ENCODE assay signal across 11 mouse cellular contexts in the genomic region with DNA sequence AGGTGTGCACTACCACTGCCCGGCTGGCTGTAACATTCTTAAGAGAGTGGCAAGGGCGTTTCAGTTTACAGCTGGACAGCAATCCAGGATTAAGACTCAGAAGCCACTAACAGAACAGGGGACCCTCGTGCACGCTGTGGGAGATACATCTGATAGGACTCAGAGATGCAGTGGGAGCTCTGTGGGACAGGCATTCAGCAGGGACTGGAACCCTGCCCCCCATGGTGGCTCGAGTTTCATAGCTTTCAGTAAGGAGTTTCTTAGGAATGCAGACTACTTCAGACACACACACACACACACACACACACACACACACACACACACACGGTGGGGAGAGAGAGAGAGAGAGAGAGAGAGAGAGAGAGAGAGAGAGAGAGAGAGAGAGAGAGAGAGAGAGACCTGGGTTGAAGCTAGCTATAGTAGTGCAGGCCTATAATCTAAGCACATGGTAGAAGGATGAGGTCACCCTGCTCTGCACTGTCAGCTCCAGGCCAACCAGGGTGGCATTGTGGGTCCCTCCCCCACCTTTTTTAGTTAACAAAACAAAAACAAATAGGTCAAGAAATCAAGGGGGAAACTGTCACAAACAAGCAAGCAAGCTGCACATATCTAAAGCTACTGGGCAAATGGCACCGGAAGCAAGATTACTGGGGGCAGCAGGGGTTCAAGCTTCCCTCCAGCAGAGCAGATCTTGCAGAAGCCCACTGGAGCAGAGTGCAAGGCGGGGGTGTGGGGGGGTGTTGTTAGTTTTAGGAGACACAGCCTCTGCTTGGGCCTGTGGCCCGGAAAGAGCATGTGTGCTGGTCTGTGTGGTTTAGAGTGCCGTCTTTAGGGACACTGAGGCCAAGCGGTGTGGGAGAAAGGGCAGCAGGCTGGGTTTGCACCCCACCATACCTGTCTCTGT. TPM values are rescaled to one million over a fixed set of nuclear protein-coding genes. Genes with fewer than 3 reads are reported as not detected.
DNase-seq lines count a peak whose midpoint lies in the region.
"Had no signal": no experiment of that assay in that cellular context is flagged by ENCODE, and none has a peak within 500 bp of the region (broad histone marks: within the 10 kb centered on the region; RNA-seq: fewer than 3 reads in every experiment).

No protein-coding gene starts in this region.

- H3K4me1 ChIP-seq in limb, embryonic 10.5 days: peaks cover 48% of the 10 kb centered on the region

- peak; percentile 47 for DNase-seq in embryo, embryonic 10.5 days (ENCODE audit: low spot score)
- DNase-seq in embryo, embryonic 9.5 days (ENCODE audit: extremely low spot score): no peak
- peak; percentile 33 for DNase-seq in kidney, adult 9 months
- DNase-seq in kidney, adult 11 months: no peak
- peak; percentile 46 for DNase-seq in MN1 (ENCODE audit: low spot score)
- no peak for DNase-seq in limb, embryonic 10.5 days (ENCODE audit: low spot score)
- no peak for DNase-seq in testis, postnatal 10 days (ENCODE audit: low spot score)
- DNase-seq in urinary bladder, postnatal 4 days (ENCODE audit: low spot score in 2 of 2): no peak
- DNase-seq: gastrocnemius, postnatal 14 days had no signal

- H3K36me3 ChIP-seq in limb, embryonic 10.5 days: peaks cover 14% of the 10 kb centered on the region
- H3K36me3 ChIP-seq: embryonic facial prominence, embryonic 15.5 days had no signal

- H3K4me3 ChIP-seq in limb, embryonic 10.5 days: no peak overlapping the region
- H3K4me3 ChIP-seq: embryonic facial prominence, embryonic 15.5 days; myocyte had no signal

- WGBS in limb, embryonic 10.5 days: 52% methylated on average over 10 of the region's 11 CpGs

- no peaks in the 10 kb centered on the region for H3K27me3 ChIP-seq in limb, embryonic 10.5 days (ENCODE audit: low read depth, poor library complexity, severe bottlenecking)
- H3K27me3 ChIP-seq: embryonic facial prominence, embryonic 15.5 days had no signal

- H3K27ac ChIP-seq in limb, embryonic 10.5 days: peak overlapping the region; percentile 72
- H3K27ac ChIP-seq: embryonic facial prominence, embryonic 15.5 days had no signal

- no peaks in the 10 kb centered on the region for H3K9me3 ChIP-seq in limb, embryonic 10.5 days (replicated peaks)
- H3K9me3 ChIP-seq: embryonic facial prominence, embryonic 15.5 days had no signal

RNA-seq across cellular contexts. Expression of gene Arrb1, which starts 12.6 kb away (rescaled TPM):
- 8.8 and 10.0 TPM in 2 replicates for polyA plus RNA-seq in limb, embryonic 10.5 days (2016; fragmentation: Nextera tagmentation; extraction: Ambion mirVana)

Comparison
In these comparisons a context has a peak if more than half of its experiments do, and no peak if none do; other contexts are left out.
1. DNase-seq: peak in embryo, embryonic 10.5 days (single experiment), kidney, adult 9 months (single experiment) and MN1 (single experiment); none in embryo, embryonic 9.5 days (single experiment), kidney, adult 11 months (single experiment), limb, embryonic 10.5 days (single experiment), testis, postnatal 10 days (single experiment) and urinary bladder, postnatal 4 days (0 of 2).